Mouse (Mus musculus) hindbrain, embryonic 16.5 days (tissue): Measurements from ENCODE around the gene Hba-a2. TPM values are rescaled to one million over a fixed set of nuclear protein-coding genes. Genes with fewer than 3 reads are reported as not detected.

Experiments
- polyA plus RNA-seq: library from polyadenylated mRNA; unstranded; fragments of >200 nt; fragmentation: Nextera tagmentation; extraction: Ambion mirVana; gene quantifications from 2 replicates; pipeline ENCODE4 v1.2.1, GENCODE M21; 2015

Hba-a2 gene
- polyA plus RNA-seq, 1 experiment from 2014 or later = 6,688 TPM

Other genes starting within 250 kb of the Hba-a2 start
- not detected in 2 replicates for gene Il9r, start 96.2 kb upstream of the Hba-a2 start, polyA plus RNA-seq
- 45.6 and 49.9 TPM in 2 replicates for gene Snrnp25, start 91.1 kb upstream of the Hba-a2 start, polyA plus RNA-seq
- gene Rhbdf1, start 74.2 kb upstream of the Hba-a2 start, polyA plus RNA-seq = 27.1 and 28.7 TPM in 2 replicates
- 34.7 and 35.0 TPM in 2 replicates for gene Mpg, start 70.0 kb upstream of the Hba-a2 start, polyA plus RNA-seq
- gene Nprl3, start 28.8 kb upstream of the Hba-a2 start, polyA plus RNA-seq = 42.6 and 43.9 TPM in 2 replicates
- 4.9 and 16.1 TPM in 2 replicates for gene Hba-x, start 20.1 kb upstream of the Hba-a2 start, polyA plus RNA-seq
- 2,714 and 3,255 TPM in 2 replicates for gene Hba-a1, start 13.0 kb upstream of the Hba-a2 start, polyA plus RNA-seq
- 0.61 and 1.3 TPM in 2 replicates for gene Hbq1b, start 9.5 kb upstream of the Hba-a2 start, polyA plus RNA-seq
- 1.6 and 2.0 TPM in 2 replicates for gene Hbq1a, start 3.6 kb downstream of the Hba-a2 start, polyA plus RNA-seq
- 15.8 and 20.1 TPM in 2 replicates for gene Sh3pxd2b, start 51.3 kb downstream of the Hba-a2 start, polyA plus RNA-seq
- gene Ubtd2, start 158.9 kb downstream of the Hba-a2 start, polyA plus RNA-seq = 36.8 and 40.3 TPM in 2 replicates
- gene Efcab9, start 235.6 kb downstream of the Hba-a2 start, polyA plus RNA-seq = 0.54 TPM in 1 of 2 replicates, not detected in the other
- gene Stk10, start 236.8 kb downstream of the Hba-a2 start, polyA plus RNA-seq = 2.4 and 2.5 TPM in 2 replicates